23 mouse cellular contexts compared by ENCODE assay signal in the genomic region with DNA sequence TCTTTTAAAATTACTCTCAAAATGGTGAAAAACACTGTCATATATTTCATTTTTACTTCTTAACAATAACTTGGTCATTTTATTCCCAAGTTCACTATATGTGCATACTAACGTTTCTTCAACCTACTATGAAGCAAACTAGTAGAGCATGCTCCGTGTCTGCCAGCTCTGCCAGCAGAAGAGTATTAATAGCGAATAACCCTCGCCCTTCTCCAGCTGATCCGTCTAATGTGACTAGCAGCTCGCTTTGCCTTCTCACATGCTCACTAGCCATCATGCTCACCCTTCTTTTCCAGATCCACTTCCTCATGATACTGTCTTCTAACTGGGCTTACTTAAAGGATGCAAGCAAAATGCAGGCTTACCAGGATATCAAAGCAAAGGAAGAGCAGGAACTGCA.
"Had no signal": no experiment of that assay in that cellular context is flagged by ENCODE, and none has a peak within 500 bp of the region (broad histone marks: within the 10 kb centered on the region; RNA-seq: fewer than 3 reads in every experiment).

No protein-coding gene starts in this region.

- H3K4me3 ChIP-seq: heart, embryonic 10.5 days; heart, embryonic 12.5 days; hindbrain, embryonic 10.5 days; hindbrain, embryonic 12.5 days; intestine, embryonic 15.5 days; layer of hippocampus, adult 2 months; limb, embryonic 13.5 days; limb, embryonic 15.5 days; liver, embryonic 12.5 days had no signal

- H3K27ac ChIP-seq: heart, embryonic 10.5 days; hindbrain, embryonic 10.5 days; hindbrain, embryonic 12.5 days; hindbrain, embryonic 14.5 days; intestine, embryonic 15.5 days; layer of hippocampus, adult 2 months; limb, embryonic 13.5 days; limb, embryonic 15.5 days; liver, embryonic 12.5 days; liver, embryonic 14.5 days had no signal

- DNase-seq: forebrain, postnatal 0 days; heart, adult 11 months; heart, postnatal 10 days; heart, postnatal 4 days; kidney, adult 18-20 months; kidney, adult 8-10 months; kidney, postnatal 10 days; kidney, postnatal 25 days; kidney, postnatal 4 days; layer of hippocampus, adult 9-11 months; layer of hippocampus, postnatal 36 days; left cerebral cortex, postnatal 4 days had no signal
